In genomic region chr11:62148026-62148425, GRCm38 (mm10) we compare ENCODE assay signal across 33 mouse cellular contexts.
DNase-seq lines count a peak whose midpoint lies in the region; ATAC-seq lines count a peak whose summit lies in the region.
"Had no signal": no experiment of that assay in that cellular context is flagged by ENCODE, and none has a peak within 500 bp of the region (broad histone marks: within the 10 kb centered on the region; RNA-seq: fewer than 3 reads in every experiment).

No protein-coding gene starts in this region.

- H3K9ac ChIP-seq in liver, embryonic 13.5 days: no peak overlapping the region
- H3K9ac ChIP-seq: forebrain, embryonic 15.5 days; heart, embryonic 12.5 days; hindbrain, embryonic 13.5 days; limb, embryonic 12.5 days; liver, embryonic 14.5 days; lung, embryonic 15.5 days; neural tube, embryonic 12.5 days; stomach, embryonic 15.5 days had no signal

- no peak overlapping the region for H3K4me2 ChIP-seq in liver, embryonic 13.5 days
- H3K4me2 ChIP-seq: forebrain, embryonic 15.5 days; heart, embryonic 12.5 days; hindbrain, embryonic 13.5 days; limb, embryonic 12.5 days; lung, embryonic 15.5 days; neural tube, embryonic 12.5 days; stomach, embryonic 15.5 days had no signal

- DNase-seq in NIH3T3 (ENCODE audit: low read depth): peak; percentile 63
- DNase-seq in liver, embryonic 13.5 days: no peak
- no peak for DNase-seq in cerebellum, postnatal 4 days (ENCODE audit: low spot score in 2 of 2)
- DNase-seq in heart, adult 8-10 months (ENCODE audit: low spot score): no peak
- DNase-seq: adrenal gland, adult 8-10 months; cerebellum, adult 2 months; cerebellum, postnatal 14 days; gastrocnemius, adult 2 months; gastrocnemius, postnatal 36 days; heart, adult 18-20 months; heart, postnatal 4 days; kidney, adult 9 months; kidney, postnatal 14 days; layer of hippocampus, adult 9-11 months; right cerebral cortex, adult 18-20 months; right cerebral cortex, postnatal 4 days had no signal

- no peaks in the 10 kb centered on the region for H3K27me3 ChIP-seq in megakaryocyte, embryonic 14.5 days (replicated peaks)
- no peaks in the 10 kb centered on the region for H3K27me3 ChIP-seq in liver, embryonic 13.5 days
- H3K27me3 ChIP-seq: forebrain, embryonic 15.5 days; heart, embryonic 12.5 days; hindbrain, embryonic 13.5 days; limb, embryonic 12.5 days; lung, embryonic 15.5 days; neural tube, embryonic 12.5 days; stomach, embryonic 15.5 days had no signal

- H3K36me3 ChIP-seq in megakaryocyte, embryonic 14.5 days (replicated peaks; ENCODE audit: low read length): peaks cover 85% of the 10 kb centered on the region
- H3K36me3 ChIP-seq in liver, embryonic 13.5 days: peaks cover 49% of the 10 kb centered on the region

- no peak for ATAC-seq in megakaryocyte, adult 5-6 weeks (ENCODE audit: poor library complexity, severe bottlenecking)
- ATAC-seq in liver, embryonic 13.5 days (ENCODE audit: low read depth): peak; percentile 18; the same call in 1 of the 2 replicates
- ATAC-seq: forebrain, embryonic 15.5 days; intestine, embryonic 16.5 days; midbrain, embryonic 16.5 days had no signal

- H3K4me1 ChIP-seq in megakaryocyte, embryonic 14.5 days: peaks cover 87% of the 10 kb centered on the region
- peaks cover 31% of the 10 kb centered on the region for H3K4me1 ChIP-seq in liver, embryonic 13.5 days (replicated peaks)
- H3K4me1 ChIP-seq: forebrain, embryonic 10.5 days; forebrain, embryonic 15.5 days; hindbrain, embryonic 13.5 days; midbrain, embryonic 10.5 days; neural tube, embryonic 12.5 days; stomach, embryonic 15.5 days had no signal

- peak overlapping the region; percentile 76 for H3K27ac ChIP-seq in liver, embryonic 13.5 days
- H3K27ac ChIP-seq: forebrain, embryonic 10.5 days; forebrain, embryonic 15.5 days; gastrocnemius, adult 2 months; hindbrain, embryonic 13.5 days; left cerebral cortex, adult 2 months; limb, embryonic 12.5 days; liver, embryonic 14.5 days; lung, embryonic 15.5 days; macrophage; midbrain, embryonic 10.5 days; neural tube, embryonic 12.5 days; stomach, embryonic 15.5 days had no signal

- 86% methylated on average over 3 of the region's 3 CpGs for WGBS in liver, embryonic 13.5 days (ENCODE audit: insufficient replicate concordance)

- H3K4me3 ChIP-seq in megakaryocyte, embryonic 14.5 days (replicated peaks): peak overlapping the region; percentile 42
- H3K4me3 ChIP-seq in liver, embryonic 13.5 days (replicated peaks): no peak overlapping the region
- H3K4me3 ChIP-seq: forebrain, embryonic 10.5 days; forebrain, embryonic 15.5 days; gastrocnemius, adult 2 months; heart, embryonic 12.5 days; hindbrain, embryonic 13.5 days; left cerebral cortex, adult 2 months; limb, embryonic 12.5 days; lung, embryonic 15.5 days; midbrain, embryonic 10.5 days; neural tube, embryonic 12.5 days; stomach, embryonic 15.5 days had no signal

- H3K9me3 ChIP-seq in megakaryocyte, embryonic 14.5 days: no peaks in the 10 kb centered on the region
- H3K9me3 ChIP-seq in liver, embryonic 13.5 days (replicated peaks): no peaks in the 10 kb centered on the region
- H3K9me3 ChIP-seq: forebrain, embryonic 10.5 days; forebrain, embryonic 15.5 days; G1E; heart, embryonic 12.5 days; hindbrain, embryonic 13.5 days; limb, embryonic 12.5 days; lung, embryonic 15.5 days; midbrain, embryonic 10.5 days; neural tube, embryonic 12.5 days; stomach, embryonic 15.5 days had no signal
